Comparison of ENCODE assay signal across 28 mouse cellular contexts in the genomic region with DNA sequence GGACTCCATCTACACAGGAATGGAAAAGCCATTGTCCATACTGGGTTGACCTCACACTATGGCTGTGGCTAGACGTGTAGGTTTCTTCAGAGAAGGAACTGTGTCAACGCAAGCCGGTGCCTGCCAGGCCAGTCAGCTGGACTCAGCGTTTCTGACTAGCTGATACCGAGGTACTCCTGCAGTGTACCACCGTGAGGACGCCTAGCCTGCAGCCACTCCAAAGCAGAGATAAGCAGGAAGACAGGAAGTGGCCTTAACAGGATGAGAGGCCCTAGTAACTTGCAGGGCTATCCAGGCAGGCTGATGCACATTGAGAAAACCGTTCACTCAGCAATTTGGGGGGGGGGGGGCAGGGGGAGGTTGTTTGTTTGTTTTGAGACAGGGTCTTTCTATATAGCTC. TPM values are rescaled to one million over a fixed set of nuclear protein-coding genes. Genes with fewer than 3 reads are reported as not detected.
A peak's percentile ranks its signal among the peaks of the same experiment; 100 is the strongest.
DNase-seq lines count a peak whose midpoint lies in the region; ATAC-seq lines count a peak whose summit lies in the region.
"Had no signal": no experiment of that assay in that cellular context is flagged by ENCODE, and none has a peak within 500 bp of the region (broad histone marks: within the 10 kb centered on the region; RNA-seq: fewer than 3 reads in every experiment).

No protein-coding gene starts in this region.

- 4% methylated on average over 8 of the region's 8 CpGs for WGBS in heart, embryonic 13.5 days
- WGBS in liver, embryonic 16.5 days (ENCODE audit: insufficient replicate concordance): 10% methylated on average over 8 of the region's 8 CpGs

- no peaks in the 10 kb centered on the region for H3K27me3 ChIP-seq in heart, embryonic 13.5 days (replicated peaks)
- H3K27me3 ChIP-seq in liver, embryonic 16.5 days (ENCODE audit: control insufficient read depth, insufficient read depth, low read depth, low read length): no peaks in the 10 kb centered on the region
- H3K27me3 ChIP-seq: embryonic facial prominence, embryonic 12.5 days; hindbrain, embryonic 13.5 days; kidney, embryonic 15.5 days; limb, embryonic 15.5 days; lung, embryonic 15.5 days; midbrain, embryonic 13.5 days had no signal

- peak overlapping the region; percentile 48; the same call in 1 of the 2 replicates for H3K27ac ChIP-seq in heart, embryonic 13.5 days (replicated peaks)
- H3K27ac ChIP-seq in liver, embryonic 16.5 days (ENCODE audit: low read length): no peak overlapping the region
- H3K27ac ChIP-seq: embryonic facial prominence, embryonic 12.5 days; hindbrain, embryonic 13.5 days; kidney, embryonic 15.5 days; left cerebral cortex, adult 2 months; limb, embryonic 15.5 days; lung, embryonic 15.5 days; macrophage; midbrain, embryonic 13.5 days; stomach, postnatal 0 days had no signal

- H3K4me2 ChIP-seq in heart, embryonic 13.5 days: no peak overlapping the region
- H3K4me2 ChIP-seq in liver, embryonic 16.5 days (ENCODE audit: low read depth, low read length): no peak overlapping the region
- H3K4me2 ChIP-seq: embryonic facial prominence, embryonic 12.5 days; hindbrain, embryonic 13.5 days; kidney, embryonic 15.5 days; limb, embryonic 15.5 days; lung, embryonic 15.5 days; midbrain, embryonic 13.5 days had no signal

- ATAC-seq in heart, embryonic 13.5 days (ENCODE audit: extremely low read depth, insufficient number of reproducible peaks, low FRiP score, low TSS enrichment): no peak
- peak; percentile 65; the same call in 1 of the 2 replicates for ATAC-seq in common myeloid progenitor, adult 5-6 weeks (replicated peaks; ENCODE audit: low read depth, poor library complexity, severe bottlenecking)
- ATAC-seq in liver, embryonic 16.5 days (ENCODE audit: low read depth): peak; percentile 45; the same call in 1 of the 2 replicates
- no peak for ATAC-seq in granulocyte monocyte progenitor cell, adult 5-6 weeks (replicated peaks; ENCODE audit: poor library complexity, severe bottlenecking)
- ATAC-seq: activated CD4-positive, CD25-positive, alpha-beta regulatory T cell, adult 4 months; forebrain, postnatal 0 days; midbrain, embryonic 13.5 days had no signal

- H3K36me3 ChIP-seq in heart, embryonic 13.5 days: no peaks in the 10 kb centered on the region
- no peaks in the 10 kb centered on the region for H3K36me3 ChIP-seq in liver, embryonic 16.5 days (ENCODE audit: control insufficient read depth, insufficient read depth)
- H3K36me3 ChIP-seq: embryonic facial prominence, embryonic 12.5 days; G1E; hindbrain, embryonic 13.5 days; kidney, embryonic 15.5 days; limb, embryonic 15.5 days; lung, embryonic 15.5 days; midbrain, embryonic 13.5 days had no signal

- intact Hi-C loops in heart, postnatal 10 days (cut with DNase I): no loop called here

- no peak overlapping the region for H3K9ac ChIP-seq in heart, embryonic 13.5 days
- H3K9ac ChIP-seq in liver, embryonic 16.5 days (ENCODE audit: low read depth, low read length): no peak overlapping the region
- H3K9ac ChIP-seq: embryonic facial prominence, embryonic 12.5 days; forebrain, postnatal 0 days; hindbrain, embryonic 13.5 days; kidney, embryonic 15.5 days; limb, embryonic 15.5 days; lung, embryonic 15.5 days; midbrain, embryonic 13.5 days had no signal

- peaks cover 11% of the 10 kb centered on the region for H3K4me1 ChIP-seq in heart, embryonic 13.5 days
- H3K4me1 ChIP-seq in liver, embryonic 16.5 days (ENCODE audit: control insufficient read depth, low read depth, low read length): no peaks in the 10 kb centered on the region
- H3K4me1 ChIP-seq: lung, embryonic 15.5 days had no signal

- no peaks in the 10 kb centered on the region for H3K9me3 ChIP-seq in heart, embryonic 13.5 days
- no peaks in the 10 kb centered on the region for H3K9me3 ChIP-seq in liver, embryonic 16.5 days (replicated peaks; ENCODE audit: control insufficient read depth, low read length)
- H3K9me3 ChIP-seq: embryonic facial prominence, embryonic 12.5 days; hindbrain, embryonic 13.5 days; kidney, embryonic 15.5 days; limb, embryonic 15.5 days; lung, embryonic 15.5 days had no signal

- no peak for DNase-seq in heart, postnatal 10 days
- DNase-seq in 416B (ENCODE audit: low read depth): peak; percentile 60
- no peak for DNase-seq in kidney, postnatal 25 days
- DNase-seq: adrenal gland, adult 8-10 months; B cell, adult 2 months; cerebellum, adult 11-12 months; cerebellum, postnatal 14 days; forebrain, postnatal 0 days; gastrocnemius, postnatal 25 days; kidney, adult 11 months; left cerebral cortex, postnatal 4 days; right cerebral cortex, postnatal 14 days; thymus, adult 2 months had no signal

- H3K4me3 ChIP-seq in heart, embryonic 13.5 days: no peak overlapping the region
- no peak overlapping the region for H3K4me3 ChIP-seq in liver, embryonic 16.5 days (ENCODE audit: low read depth, low read length)
- H3K4me3 ChIP-seq: embryonic facial prominence, embryonic 12.5 days; hindbrain, embryonic 13.5 days; kidney, embryonic 15.5 days; left cerebral cortex, adult 2 months; limb, embryonic 15.5 days; lung, embryonic 15.5 days; midbrain, embryonic 13.5 days had no signal

RNA-seq across cellular contexts. Expression of a gene that starts 55.4 kb away (rescaled TPM):
- polyA plus RNA-seq in heart, embryonic 13.5 days (2015; fragmentation: Nextera tagmentation; extraction: Ambion mirVana): 16.5 and 17.0 TPM in 2 replicates
- 100 to 1,000 TPM; 112 to 125 TPM for total RNA-seq in heart, postnatal 10 days (2021)
- 9.7 and 16.9 TPM in 2 replicates for total RNA-seq in common myeloid progenitor, adult 5-6 weeks (2017)
- 3.4 and 4.2 TPM in 2 replicates for polyA plus RNA-seq in liver, embryonic 16.5 days (2015; fragmentation: Nextera tagmentation; extraction: Ambion mirVana)
- total RNA-seq in granulocyte monocyte progenitor cell, adult 5-6 weeks (2014; fragmentation: Nextera tagmentation): 47.9 and 77.4 TPM in 2 replicates
- total RNA-seq in granulocyte monocyte progenitor cell, adult 5-6 weeks (2017): 5.3 and 11.8 TPM in 2 replicates
- total RNA-seq: G1E had no signal

Comparison
In these comparisons a context has a peak if more than half of its experiments do, and no peak if none do; other contexts are left out.
1. ATAC-seq: peak in common myeloid progenitor, adult 5-6 weeks (single experiment) and liver, embryonic 16.5 days (single experiment); none in heart, embryonic 13.5 days (single experiment) and granulocyte monocyte progenitor cell, adult 5-6 weeks (single experiment).